Mouse (Mus musculus): Measurements from ENCODE around the gene Cd82. TPM values are rescaled to one million over a fixed set of nuclear protein-coding genes. Genes with fewer than 3 reads are reported as not detected.
A peak's percentile ranks its signal among the peaks of the same experiment; 100 is the strongest.

Cd82 gene
- total and polyA plus RNA-seq, 2 experiments from 2014 or later = 12.4 to 21.8 TPM

- Histone ChIP-seq H3K9ac (replicated peaks; ENCODE audit: low read length) (no peak overlapping the region), H3K27me3 (ENCODE audit: insufficient read depth, low read length) (peaks cover 10% of the 10 kb centered on the region; the same call in 1 of the 2 replicates), H3K36me3 (ENCODE audit: insufficient read depth, low read length) (no peaks in the 10 kb centered on the region), H3K27ac (no peak overlapping the region), H3K9me3 (ENCODE audit: low read length) (no peaks in the 10 kb centered on the region), H3K4me1 (ENCODE audit: insufficient read depth, low read length) (peaks cover 14% of the 10 kb centered on the region; the same call in 1 of the 2 replicates), H3K4me2 (ENCODE audit: low read depth, low read length) (no peak overlapping the region), H3K4me3 (ENCODE audit: low read length) (no peak overlapping the region)
- WGBS = 69% methylated on average over 7 of the region's 7 CpGs
- TF ChIP-seq CTCF (IDR thresholded peaks at IDR 0.05; ENCODE audit: low read depth) = no peak
- DNase-seq (ENCODE audit: low spot score) (no peak), ATAC-seq (no peak)
Observed at GRCm38 (mm10) chr2:93459208-93459920, 3.6 kb downstream of the Cd82 start.

- Histone ChIP-seq H3K27ac (no peak overlapping the region), H3K9ac (replicated peaks; ENCODE audit: low read length) (no peak overlapping the region), H3K4me3 (ENCODE audit: low read length) (no peak overlapping the region), H3K4me2 (ENCODE audit: low read depth, low read length) (no peak overlapping the region), H3K4me1 (ENCODE audit: insufficient read depth, low read length) (peaks cover 14% of the 10 kb centered on the region; the same call in 1 of the 2 replicates), H3K9me3 (ENCODE audit: low read length) (no peaks in the 10 kb centered on the region), H3K36me3 (ENCODE audit: insufficient read depth, low read length) (no peaks in the 10 kb centered on the region), H3K27me3 (ENCODE audit: insufficient read depth, low read length) (peaks cover 10% of the 10 kb centered on the region; the same call in 1 of the 2 replicates)
- WGBS = 70% methylated on average over 8 of the region's 8 CpGs
- ATAC-seq (no peak), DNase-seq (ENCODE audit: low spot score) (peak; percentile 27)
- no peak for TF ChIP-seq CTCF (IDR thresholded peaks at IDR 0.05; ENCODE audit: low read depth)
Observed at GRCm38 (mm10) chr2:93458332-93459207, 4.4 kb downstream of the Cd82 start.

- peaks cover 10% of the 10 kb centered on the region; the same call in 1 of the 2 replicates for H3K27me3 ChIP-seq (ENCODE audit: insufficient read depth, low read length)
- no peak overlapping the region for H3K9ac ChIP-seq (replicated peaks; ENCODE audit: low read length)
- H3K4me3 ChIP-seq (ENCODE audit: low read length) = no peak overlapping the region
- peaks cover 9% of the 10 kb centered on the region; the same call in 1 of the 2 replicates for H3K4me1 ChIP-seq (ENCODE audit: insufficient read depth, low read length)
- TF ChIP-seq CTCF (IDR thresholded peaks at IDR 0.05; ENCODE audit: low read depth) = no peak
- no peaks in the 10 kb centered on the region for H3K36me3 ChIP-seq (ENCODE audit: insufficient read depth, low read length)
- DNase-seq (ENCODE audit: low spot score) = peak; percentile 67
- ATAC-seq = no peak
- H3K9me3 ChIP-seq (ENCODE audit: low read length) = no peaks in the 10 kb centered on the region
- no peak overlapping the region for H3K27ac ChIP-seq
- WGBS = 50% methylated on average over 6 of the region's 6 CpGs
- no peak overlapping the region for H3K4me2 ChIP-seq (ENCODE audit: low read depth, low read length)
Observed at GRCm38 (mm10) chr2:93457426-93458130, 5.4 kb downstream of the Cd82 start.

- H3K4me2 ChIP-seq (ENCODE audit: low read depth, low read length) = no peak overlapping the region
- H3K4me3 ChIP-seq (ENCODE audit: low read length) = no peak overlapping the region
- H3K9me3 ChIP-seq (ENCODE audit: low read length) = no peaks in the 10 kb centered on the region
- WGBS = 64% methylated on average over 3 of the region's 3 CpGs
- H3K9ac ChIP-seq (replicated peaks; ENCODE audit: low read length) = no peak overlapping the region
- ATAC-seq (no peak), DNase-seq (ENCODE audit: low spot score) (no peak)
- H3K36me3 ChIP-seq (ENCODE audit: insufficient read depth, low read length) = no peaks in the 10 kb centered on the region
- H3K27ac ChIP-seq = no peak overlapping the region
- no peak for TF ChIP-seq CTCF (IDR thresholded peaks at IDR 0.05; ENCODE audit: low read depth)
- H3K4me1 ChIP-seq (ENCODE audit: insufficient read depth, low read length) = no peaks in the 10 kb centered on the region
- H3K27me3 ChIP-seq (ENCODE audit: insufficient read depth, low read length) = 0 out of 2 replicates have a peak, but pooled peaks cover 3% of the 10 kb centered on the region
Observed at GRCm38 (mm10) chr2:93456140-93456539, 6.8 kb downstream of the Cd82 start.

GRCm38 (mm10) chr2:93454817-93455591, 7.9 kb downstream of the Cd82 start:
- H3K4me3 ChIP-seq (ENCODE audit: low read length) = no peak overlapping the region
- no peak overlapping the region for H3K9ac ChIP-seq (replicated peaks; ENCODE audit: low read length)
- ATAC-seq (peak; percentile 18; the same call in 1 of the 2 replicates), DNase-seq (ENCODE audit: low spot score) (peak; percentile 23)
- no peaks in the 10 kb centered on the region for H3K27me3 ChIP-seq (ENCODE audit: insufficient read depth, low read length)
- H3K4me2 ChIP-seq (ENCODE audit: low read depth, low read length) = no peak overlapping the region
- TF ChIP-seq CTCF (IDR thresholded peaks at IDR 0.05; ENCODE audit: low read depth) = no peak
- 84% methylated on average over 3 of the region's 3 CpGs for WGBS
- H3K36me3 ChIP-seq (ENCODE audit: insufficient read depth, low read length) = no peaks in the 10 kb centered on the region
- no peak overlapping the region for H3K27ac ChIP-seq
- H3K9me3 ChIP-seq (ENCODE audit: low read length) = no peaks in the 10 kb centered on the region
- H3K4me1 ChIP-seq (ENCODE audit: insufficient read depth, low read length) = no peaks in the 10 kb centered on the region

GRCm38 (mm10) chr2:93454334-93454733, 8.6 kb downstream of the Cd82 start:
- Histone ChIP-seq H3K4me3 (ENCODE audit: low read length) (no peak overlapping the region), H3K9ac (replicated peaks; ENCODE audit: low read length) (no peak overlapping the region), H3K36me3 (ENCODE audit: insufficient read depth, low read length) (no peaks in the 10 kb centered on the region), H3K27me3 (ENCODE audit: insufficient read depth, low read length) (no peaks in the 10 kb centered on the region), H3K27ac (no peak overlapping the region), H3K9me3 (ENCODE audit: low read length) (no peaks in the 10 kb centered on the region), H3K4me1 (ENCODE audit: insufficient read depth, low read length) (no peaks in the 10 kb centered on the region), H3K4me2 (ENCODE audit: low read depth, low read length) (no peak overlapping the region)
- 64% methylated on average over 10 of the region's 10 CpGs for WGBS
- DNase-seq (ENCODE audit: low spot score) (no peak), ATAC-seq (no peak)
- TF ChIP-seq CTCF (IDR thresholded peaks at IDR 0.05; ENCODE audit: low read depth) = no peak

Measured in hindbrain, postnatal 0 days (tissue).